Mouse (Mus musculus): Measurements from ENCODE around the gene Klrd1. TPM values are rescaled to one million over a fixed set of nuclear protein-coding genes. Genes with fewer than 3 reads are reported as not detected.
"Not testable (repeated sequence)": the region's sequence is repeated elsewhere in the genome, so short reads cannot be mapped to it uniquely, and the experiment has no call there.

The Klrd1 gene
- polyA plus RNA-seq, 1 experiment from 2014 or later, result not detected

DNA sequence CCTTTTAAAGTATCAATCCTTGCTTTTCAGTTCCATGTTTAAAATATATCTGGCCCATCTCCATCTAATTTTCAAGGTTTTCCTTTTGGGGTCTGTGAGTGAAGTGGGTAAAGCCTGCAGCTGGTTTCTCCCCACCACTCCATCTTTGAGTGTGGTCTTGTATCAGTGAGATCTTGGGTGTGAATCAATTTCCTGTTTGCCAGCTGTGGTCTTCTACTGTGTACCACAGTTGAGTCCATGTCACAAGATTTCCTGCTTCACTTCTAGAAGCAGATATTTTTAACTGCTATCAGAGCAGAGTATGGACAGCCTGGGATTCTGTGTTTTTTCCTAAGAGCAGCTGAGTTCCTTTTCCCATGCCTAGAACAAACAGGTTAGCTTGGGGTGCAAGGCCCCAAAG, 16.8 kb downstream of the Klrd1 start:
- Histone ChIP-seq H3K4me2 (ENCODE audit: low read length) (no peak overlapping the region), H3K4me1 (ENCODE audit: control insufficient read depth in 2 of 2, insufficient read depth in 2 of 2, low read length in 2 of 2) (no peaks in the 10 kb centered on the region), H3K9ac (ENCODE audit: low read length) (no peak overlapping the region), H3K4me3 (ENCODE audit: control insufficient read depth in 1 of 2, insufficient read depth in 1 of 2, low read depth in 1 of 2, low read length in 2 of 2) (no peak overlapping the region), H3K36me3 (ENCODE audit: control insufficient read depth, insufficient read depth, low read length) (no peaks in the 10 kb centered on the region), H3K9me3 (ENCODE audit: control insufficient read depth, low read length) (no peaks in the 10 kb centered on the region), H3K27ac (replicated peaks in 1 of 2; ENCODE audit: control insufficient read depth in 1 of 2, insufficient read depth in 1 of 2, low read depth in 2 of 2, low read length in 2 of 2) (no peak overlapping the region), H3K27me3 (ENCODE audit: control insufficient read depth, insufficient read depth, low read length) (no peaks in the 10 kb centered on the region)
- ATAC-seq (ENCODE audit: insufficient number of reproducible peaks, insufficient read depth, low FRiP score, low read depth), result no peak

- no peak within 1 kb of the TSS for H3K27ac ChIP-seq (replicated peaks in 1 of 2; ENCODE audit: control insufficient read depth in 1 of 2, insufficient read depth in 1 of 2, low read depth in 2 of 2, low read length in 2 of 2)
- H3K27me3 ChIP-seq (ENCODE audit: control insufficient read depth, insufficient read depth, low read length), result no peaks in the 10 kb centered on the region
- no peaks in the 10 kb centered on the region for H3K4me1 ChIP-seq (ENCODE audit: control insufficient read depth in 2 of 2, insufficient read depth in 2 of 2, low read length in 2 of 2)
- H3K4me3 ChIP-seq (ENCODE audit: control insufficient read depth in 1 of 2, insufficient read depth in 1 of 2, low read depth in 1 of 2, low read length in 2 of 2), result no peak within 1 kb of the TSS
- no peaks in the 10 kb centered on the region for H3K9me3 ChIP-seq (ENCODE audit: control insufficient read depth, low read length)
- no peak within 1 kb of the TSS for H3K9ac ChIP-seq (ENCODE audit: low read length)
- no peak for ATAC-seq (ENCODE audit: insufficient number of reproducible peaks, insufficient read depth, low FRiP score, low read depth)
- WGBS, result 75% methylated on average over 4 of the region's 4 CpGs
- H3K36me3 ChIP-seq (ENCODE audit: control insufficient read depth, insufficient read depth, low read length), result no peaks in the 10 kb centered on the region
- H3K4me2 ChIP-seq (ENCODE audit: low read length), result no peak within 1 kb of the TSS
Measured at GRCm38 (mm10) chr6:129623735-129624134, 32.2 kb downstream of the Klrd1 start, which contains the start of gene Klrk1. Gene Klrk1 (minus strand): TSS chr6:129623864.

- H3K9ac ChIP-seq (ENCODE audit: low read length); H3K4me2 ChIP-seq (ENCODE audit: low read length); H3K9me3 ChIP-seq (ENCODE audit: control insufficient read depth, low read length); H3K27me3 ChIP-seq (ENCODE audit: control insufficient read depth, insufficient read depth, low read length); ATAC-seq (ENCODE audit: insufficient number of reproducible peaks, insufficient read depth, low FRiP score, low read depth); H3K36me3 ChIP-seq (ENCODE audit: control insufficient read depth, insufficient read depth, low read length); H3K27ac ChIP-seq (replicated peaks in 1 of 2; ENCODE audit: control insufficient read depth in 1 of 2, insufficient read depth in 1 of 2, low read depth in 2 of 2, low read length in 2 of 2); H3K4me1 ChIP-seq (ENCODE audit: control insufficient read depth in 2 of 2, insufficient read depth in 2 of 2, low read length in 2 of 2); H3K4me3 ChIP-seq (ENCODE audit: control insufficient read depth in 1 of 2, insufficient read depth in 1 of 2, low read depth in 1 of 2, low read length in 2 of 2): not testable (repeated sequence)
- WGBS, result 70% methylated on average over 2 of the region's 2 CpGs
Measured at GRCm38 (mm10) chr6:129631046-129631445, 39.5 kb downstream of the Klrd1 start.

- not testable (repeated sequence) for H3K4me1 ChIP-seq (ENCODE audit: control insufficient read depth in 2 of 2, insufficient read depth in 2 of 2, low read length in 2 of 2); H3K27ac ChIP-seq (replicated peaks in 1 of 2; ENCODE audit: control insufficient read depth in 1 of 2, insufficient read depth in 1 of 2, low read depth in 2 of 2, low read length in 2 of 2); ATAC-seq (ENCODE audit: insufficient number of reproducible peaks, insufficient read depth, low FRiP score, low read depth); H3K4me2 ChIP-seq (ENCODE audit: low read length); H3K27me3 ChIP-seq (ENCODE audit: control insufficient read depth, insufficient read depth, low read length); H3K9me3 ChIP-seq (ENCODE audit: control insufficient read depth, low read length); H3K4me3 ChIP-seq (ENCODE audit: control insufficient read depth in 1 of 2, insufficient read depth in 1 of 2, low read depth in 1 of 2, low read length in 2 of 2); H3K9ac ChIP-seq (ENCODE audit: low read length); H3K36me3 ChIP-seq (ENCODE audit: control insufficient read depth, insufficient read depth, low read length)
- WGBS, result 76% methylated on average over 3 of the region's 3 CpGs
Measured at GRCm38 (mm10) chr6:129643237-129643636, 51.7 kb downstream of the Klrd1 start, which contains the start of gene Klrc3. Gene Klrc3 (minus strand): TSS chr6:129643337.

DNA sequence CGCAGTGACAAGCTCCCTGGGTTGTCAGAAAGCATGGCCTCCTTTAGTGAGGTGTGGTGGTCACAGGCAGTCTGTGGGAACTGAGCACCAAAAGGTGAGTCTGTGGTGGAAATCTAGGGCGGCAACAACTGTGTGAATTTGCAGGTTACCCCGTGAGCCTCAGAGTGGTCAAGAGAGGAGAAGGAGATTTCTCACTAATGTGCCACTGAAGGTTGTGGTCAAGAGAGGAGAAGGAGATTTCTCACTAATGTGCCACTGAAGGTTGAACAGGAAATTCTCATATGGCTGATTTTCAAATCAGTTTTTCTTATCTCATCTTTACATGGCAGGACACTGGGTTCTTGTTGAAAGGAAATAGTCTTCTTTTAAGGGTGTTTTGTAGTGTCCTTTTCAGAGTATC, 52.5 kb downstream of the Klrd1 start:
- ATAC-seq (ENCODE audit: insufficient number of reproducible peaks, insufficient read depth, low FRiP score, low read depth); H3K27me3 ChIP-seq (ENCODE audit: control insufficient read depth, insufficient read depth, low read length); H3K9ac ChIP-seq (ENCODE audit: low read length); H3K9me3 ChIP-seq (ENCODE audit: control insufficient read depth, low read length); H3K4me2 ChIP-seq (ENCODE audit: low read length); H3K4me3 ChIP-seq (ENCODE audit: control insufficient read depth in 1 of 2, insufficient read depth in 1 of 2, low read depth in 1 of 2, low read length in 2 of 2); H3K4me1 ChIP-seq (ENCODE audit: control insufficient read depth in 2 of 2, insufficient read depth in 2 of 2, low read length in 2 of 2); H3K27ac ChIP-seq (replicated peaks in 1 of 2; ENCODE audit: control insufficient read depth in 1 of 2, insufficient read depth in 1 of 2, low read depth in 2 of 2, low read length in 2 of 2); H3K36me3 ChIP-seq (ENCODE audit: control insufficient read depth, insufficient read depth, low read length): not testable (repeated sequence)
- WGBS, result 40% methylated on average over 1 of the region's 3 CpGs

Other genes with a start within 250 kb of the Klrd1 start
- 0.57 and 1.1 TPM in 2 replicates for gene Clec12a, start 249.1 kb upstream of the Klrd1 start, polyA plus RNA-seq (2014; fragmentation: Nextera tagmentation; extraction: Ambion mirVana)
- gene Clec12b, start 205.9 kb upstream of the Klrd1 start, polyA plus RNA-seq (2014; fragmentation: Nextera tagmentation; extraction: Ambion mirVana), result 0.18 and 0.39 TPM in 2 replicates
- gene Clec1b, start 194.5 kb upstream of the Klrd1 start, polyA plus RNA-seq (2014; fragmentation: Nextera tagmentation; extraction: Ambion mirVana), result 3.9 and 5.6 TPM in 2 replicates
- 0.42 and 0.58 TPM in 2 replicates for gene Clec9a, start 182.9 kb upstream of the Klrd1 start, polyA plus RNA-seq (2014; fragmentation: Nextera tagmentation; extraction: Ambion mirVana)
- gene Clec1a, start 139.8 kb upstream of the Klrd1 start, polyA plus RNA-seq (2014; fragmentation: Nextera tagmentation; extraction: Ambion mirVana), result 3.9 and 6.4 TPM in 2 replicates
- gene Olr1, start 84.6 kb upstream of the Klrd1 start, polyA plus RNA-seq (2014; fragmentation: Nextera tagmentation; extraction: Ambion mirVana), result 0.22 and 0.39 TPM in 2 replicates
- not detected in 2 replicates for gene Tmem52b, start 79.2 kb upstream of the Klrd1 start, polyA plus RNA-seq (2014; fragmentation: Nextera tagmentation; extraction: Ambion mirVana)
- gene Gabarapl1, start 58.6 kb upstream of the Klrd1 start, polyA plus RNA-seq (2014; fragmentation: Nextera tagmentation; extraction: Ambion mirVana), result 12.1 and 16.3 TPM in 2 replicates
- not detected in 2 replicates for gene Klre1, start 13.9 kb upstream of the Klrd1 start, polyA plus RNA-seq (2014; fragmentation: Nextera tagmentation; extraction: Ambion mirVana)
- gene Klrk1, start 32.1 kb downstream of the Klrd1 start, polyA plus RNA-seq (2014; fragmentation: Nextera tagmentation; extraction: Ambion mirVana), result 0.13 TPM in 1 of 2 replicates, not detected in the other
- not detected in 2 replicates for gene Klrc3, start 51.6 kb downstream of the Klrd1 start, polyA plus RNA-seq (2014; fragmentation: Nextera tagmentation; extraction: Ambion mirVana)
- not detected in 2 replicates for gene Klrc2, start 68.9 kb downstream of the Klrd1 start, polyA plus RNA-seq (2014; fragmentation: Nextera tagmentation; extraction: Ambion mirVana)
- not detected in 2 replicates for gene Klrc1, start 87.2 kb downstream of the Klrd1 start, polyA plus RNA-seq (2014; fragmentation: Nextera tagmentation; extraction: Ambion mirVana)
- not detected in 2 replicates for gene Klri1, start 125.3 kb downstream of the Klrd1 start, polyA plus RNA-seq (2014; fragmentation: Nextera tagmentation; extraction: Ambion mirVana)
- gene Klri2, start 148.7 kb downstream of the Klrd1 start, polyA plus RNA-seq (2014; fragmentation: Nextera tagmentation; extraction: Ambion mirVana), result not detected in 2 replicates
- not detected in 2 replicates for gene Gm156, start 192.5 kb downstream of the Klrd1 start, polyA plus RNA-seq (2014; fragmentation: Nextera tagmentation; extraction: Ambion mirVana)

Measured in heart, embryonic 14.5 days (tissue).